Mouse (Mus musculus): ENCODE measurements around the gene Gm21083. TPM values are rescaled to one million over a fixed set of nuclear protein-coding genes. Genes with fewer than 3 reads are reported as not detected.
"Not testable (repeated sequence)": the region's sequence is repeated elsewhere in the genome, so short reads cannot be mapped to it uniquely, and the experiment has no call there.

Gm21083 gene
- not detected in 2 replicates for total RNA-seq (2017)

DNA sequence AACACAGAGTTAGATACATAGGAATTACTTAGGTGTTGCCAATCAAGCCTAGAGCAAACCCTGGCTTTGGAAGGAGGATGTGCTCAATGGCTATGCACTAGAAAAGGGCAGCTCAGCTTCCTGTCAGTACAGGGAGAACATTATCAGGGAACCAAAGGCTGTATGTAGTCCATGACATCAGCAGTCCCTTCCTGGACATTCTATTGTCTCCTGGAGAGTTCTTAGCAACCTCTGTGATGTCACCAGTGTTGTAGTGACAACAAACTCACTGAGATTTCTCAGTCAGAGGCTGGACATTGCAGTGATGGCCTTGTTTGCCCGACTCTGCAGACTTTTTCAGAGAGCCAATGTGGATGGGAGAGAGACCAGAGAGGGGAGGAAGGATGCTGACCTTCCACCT, at the start of gene Gm21083:
Gene Gm21083 (plus strand): TSS at position 301 of the 400 bp plus-strand sequence.
- ATAC-seq (ENCODE audit: extremely low read depth, insufficient number of reproducible peaks, low FRiP score, poor library complexity, severe bottlenecking), result not testable (repeated sequence)

DNA sequence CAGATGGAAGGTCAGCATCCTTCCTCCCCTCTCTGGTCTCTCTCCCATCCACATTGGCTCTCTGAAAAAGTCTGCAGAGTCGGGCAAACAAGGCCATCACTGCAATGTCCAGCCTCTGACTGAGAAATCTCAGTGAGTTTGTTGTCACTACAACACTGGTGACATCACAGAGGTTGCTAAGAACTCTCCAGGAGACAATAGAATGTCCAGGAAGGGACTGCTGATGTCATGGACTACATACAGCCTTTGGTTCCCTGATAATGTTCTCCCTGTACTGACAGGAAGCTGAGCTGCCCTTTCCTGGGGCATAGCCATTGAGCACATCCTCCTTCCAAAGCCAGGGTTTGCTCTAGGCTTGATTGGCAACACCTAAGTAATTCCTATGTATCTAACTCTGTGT, 48.0 kb upstream of the Gm21083 start, which contains the start of gene Gm21190:
Gene Gm21190 (minus strand): TSS at position 101 of the 400 bp plus-strand sequence.
- not testable (repeated sequence) for ATAC-seq (ENCODE audit: extremely low read depth, insufficient number of reproducible peaks, low FRiP score, poor library complexity, severe bottlenecking)

DNA sequence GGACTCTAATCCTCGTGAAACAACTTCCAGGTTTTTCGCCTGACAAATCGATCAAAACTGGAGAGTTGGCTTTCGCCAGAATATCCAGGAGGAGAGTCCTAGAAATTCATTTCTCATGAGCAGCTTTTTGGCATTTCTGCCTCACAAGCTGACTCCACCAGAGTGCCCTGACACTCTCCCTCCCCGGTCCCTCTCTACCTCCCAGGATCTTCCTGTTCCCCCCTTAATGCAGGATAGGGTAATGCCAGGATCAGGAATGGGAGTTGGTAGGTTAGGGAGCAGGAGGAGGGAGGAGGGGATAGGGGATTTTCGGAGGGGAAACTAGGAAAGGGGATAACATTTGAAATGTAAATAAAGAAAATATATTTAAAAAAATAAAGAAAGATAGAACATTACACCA, 28.5 kb upstream of the Gm21083 start:
- ATAC-seq (ENCODE audit: extremely low read depth, insufficient number of reproducible peaks, low FRiP score, poor library complexity, severe bottlenecking), result not testable (repeated sequence)

DNA sequence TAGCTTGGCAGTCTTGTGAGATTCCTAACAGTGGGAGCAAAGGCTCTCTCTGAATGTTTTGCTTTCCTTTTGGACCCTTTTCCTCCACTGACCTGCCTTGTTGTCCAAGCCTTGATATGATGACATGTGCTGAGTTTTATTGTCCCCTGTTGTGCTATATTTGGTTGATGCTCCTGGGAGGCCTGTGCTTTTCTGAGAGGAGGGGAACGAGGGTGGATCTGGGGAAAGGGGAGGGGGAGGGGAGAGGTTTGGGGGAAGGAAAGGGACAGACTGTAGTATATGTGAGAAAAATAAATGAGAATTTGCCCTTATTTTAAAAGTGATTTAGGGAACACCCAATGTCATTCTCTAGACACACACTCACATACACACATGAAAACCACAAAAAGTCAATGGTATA, 28.0 kb upstream of the Gm21083 start:
- ATAC-seq (ENCODE audit: extremely low read depth, insufficient number of reproducible peaks, low FRiP score, poor library complexity, severe bottlenecking), result not testable (repeated sequence)

DNA sequence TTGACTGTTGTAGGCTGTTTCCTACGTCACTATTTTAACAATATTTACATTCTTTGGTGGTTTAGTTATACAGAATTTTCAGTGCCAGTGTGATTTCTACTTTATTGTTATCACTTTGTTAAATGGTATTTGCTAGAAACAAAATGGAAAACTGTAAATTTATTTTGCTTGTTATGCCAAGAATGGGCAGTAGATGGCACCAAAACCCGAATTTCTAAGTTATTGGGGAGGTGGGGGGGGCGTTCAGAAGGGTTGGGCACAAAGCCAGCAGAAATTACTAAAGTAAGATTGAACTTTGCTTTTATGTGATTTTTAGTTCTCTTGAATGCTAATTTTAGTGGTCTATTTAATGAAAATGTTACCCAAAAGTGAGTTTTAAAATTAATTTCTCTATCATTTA, 27.5 kb upstream of the Gm21083 start:
- ATAC-seq (ENCODE audit: extremely low read depth, insufficient number of reproducible peaks, low FRiP score, poor library complexity, severe bottlenecking), result not testable (repeated sequence)

DNA sequence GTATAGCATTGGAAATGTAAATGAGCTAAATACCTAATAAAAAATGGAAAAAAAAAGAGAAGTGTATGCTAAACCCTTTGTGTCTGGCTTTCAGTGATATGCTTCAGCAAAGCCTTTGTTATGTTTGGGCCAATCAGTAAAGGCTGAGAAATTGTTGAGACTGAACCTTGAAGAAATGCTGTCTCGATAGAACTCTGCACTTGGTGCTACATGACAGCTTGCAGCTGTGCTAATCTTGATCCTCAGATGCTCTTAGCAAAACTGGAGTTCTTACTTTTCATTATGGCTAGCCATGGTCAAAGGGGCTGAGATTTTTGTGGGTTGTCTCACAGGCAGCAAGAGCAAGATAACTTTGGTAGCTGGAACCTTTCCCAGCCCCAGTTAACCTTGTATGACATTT, 18.5 kb upstream of the Gm21083 start:
- ATAC-seq (ENCODE audit: extremely low read depth, insufficient number of reproducible peaks, low FRiP score, poor library complexity, severe bottlenecking), result not testable (repeated sequence)

DNA sequence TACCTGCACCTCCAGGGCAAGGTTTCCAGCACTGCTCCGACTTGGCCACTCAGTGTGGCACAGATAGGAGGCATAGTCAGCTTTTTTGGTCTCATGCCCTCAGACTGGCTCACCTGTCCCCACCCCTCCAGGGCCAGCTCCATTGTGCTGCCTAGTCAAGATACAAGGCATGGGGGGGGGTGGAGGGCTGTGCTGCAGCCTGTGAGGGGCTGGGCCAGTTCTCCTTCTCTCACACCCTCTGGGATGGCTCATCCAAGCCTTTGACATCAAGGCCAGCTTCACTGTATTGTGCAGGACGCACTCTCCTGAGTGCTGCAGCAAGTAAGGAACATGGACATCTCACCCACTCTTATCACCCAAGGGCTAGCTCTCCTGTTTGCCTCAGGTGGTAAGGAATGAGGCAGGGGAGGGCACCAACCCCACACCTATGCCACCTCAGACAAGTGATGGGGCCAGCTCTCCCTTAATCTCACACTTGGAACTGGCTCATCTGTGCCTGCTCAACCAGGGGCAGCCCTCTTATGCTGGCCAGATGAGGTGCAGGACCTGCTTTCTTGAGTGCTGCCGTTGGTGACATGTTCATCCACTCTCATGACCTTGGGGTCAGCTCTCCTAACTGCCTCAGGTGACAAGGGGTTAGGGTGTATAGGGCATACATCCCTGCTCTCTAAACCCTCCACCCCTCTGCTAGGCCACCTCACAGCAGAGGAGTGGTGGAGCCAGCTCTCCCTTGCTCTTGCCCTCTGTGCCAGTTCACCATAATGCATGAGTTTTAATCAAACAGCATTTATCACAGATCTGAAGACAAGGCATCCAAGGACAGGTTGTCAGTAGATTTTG, 15.5 kb upstream of the Gm21083 start:
- ATAC-seq (ENCODE audit: extremely low read depth, insufficient number of reproducible peaks, low FRiP score, poor library complexity, severe bottlenecking), result not testable (repeated sequence)

DNA sequence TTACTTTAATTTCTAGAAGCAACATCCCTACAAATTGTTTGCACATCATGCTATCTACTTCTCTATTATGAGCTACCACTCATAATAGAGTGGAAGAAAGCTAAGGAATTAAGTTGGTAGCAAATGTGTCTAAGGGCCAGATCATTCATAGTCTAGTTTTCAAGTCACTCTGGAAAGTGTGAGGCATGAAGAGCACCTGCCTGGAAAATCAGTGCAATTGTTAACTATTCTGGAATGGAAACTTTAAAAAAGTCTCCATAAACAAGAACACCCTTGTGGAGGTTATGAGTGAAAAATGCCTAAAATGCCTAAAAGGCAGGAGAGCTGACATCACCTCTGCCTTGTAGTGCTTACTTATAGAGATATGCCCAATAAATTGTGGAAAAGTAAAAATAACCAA, 3.4 kb upstream of the Gm21083 start:
- ATAC-seq (ENCODE audit: extremely low read depth, insufficient number of reproducible peaks, low FRiP score, poor library complexity, severe bottlenecking), result not testable (repeated sequence)

DNA sequence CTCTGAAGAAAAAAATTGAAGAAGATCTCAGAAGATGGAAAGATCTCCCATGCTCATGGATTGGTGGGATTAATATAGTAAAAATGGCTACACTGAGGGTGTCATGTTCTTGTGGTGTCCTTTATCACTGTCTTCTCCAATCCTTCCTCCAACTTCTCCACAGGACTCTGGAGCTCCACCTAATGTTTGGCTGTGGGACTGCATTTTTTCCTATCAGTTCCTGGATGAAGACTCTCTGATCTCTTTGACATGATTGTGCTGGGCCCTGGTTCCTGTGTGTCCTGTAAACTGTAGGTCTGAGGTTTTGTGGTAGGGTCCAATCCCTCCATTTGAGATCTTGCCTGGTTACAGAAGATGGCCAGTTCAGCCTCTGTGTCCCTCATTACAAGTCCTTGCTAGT, 9.2 kb downstream of the Gm21083 start:
- ATAC-seq (ENCODE audit: extremely low read depth, insufficient number of reproducible peaks, low FRiP score, poor library complexity, severe bottlenecking), result not testable (repeated sequence)

DNA sequence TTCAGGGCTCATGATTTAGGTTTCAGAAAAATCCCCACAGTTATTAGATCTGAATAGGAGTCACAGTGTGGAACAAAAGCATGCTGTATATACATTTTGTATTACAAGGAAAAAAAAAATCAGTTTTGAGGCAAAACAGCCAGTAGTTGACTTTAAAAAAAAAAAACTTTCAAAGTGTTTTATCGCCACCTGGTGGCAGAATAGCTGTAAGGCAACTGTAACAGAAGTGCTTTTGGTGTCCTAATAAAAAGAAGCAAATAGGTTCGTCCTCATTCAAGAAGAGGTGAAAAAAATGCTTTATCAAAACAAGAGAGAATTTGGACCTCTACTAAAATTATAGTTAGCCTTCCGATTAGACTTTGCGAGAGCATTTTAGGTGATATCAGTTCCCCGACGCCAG, 11.2 kb downstream of the Gm21083 start:
- ATAC-seq (ENCODE audit: extremely low read depth, insufficient number of reproducible peaks, low FRiP score, poor library complexity, severe bottlenecking), result not testable (repeated sequence)

DNA sequence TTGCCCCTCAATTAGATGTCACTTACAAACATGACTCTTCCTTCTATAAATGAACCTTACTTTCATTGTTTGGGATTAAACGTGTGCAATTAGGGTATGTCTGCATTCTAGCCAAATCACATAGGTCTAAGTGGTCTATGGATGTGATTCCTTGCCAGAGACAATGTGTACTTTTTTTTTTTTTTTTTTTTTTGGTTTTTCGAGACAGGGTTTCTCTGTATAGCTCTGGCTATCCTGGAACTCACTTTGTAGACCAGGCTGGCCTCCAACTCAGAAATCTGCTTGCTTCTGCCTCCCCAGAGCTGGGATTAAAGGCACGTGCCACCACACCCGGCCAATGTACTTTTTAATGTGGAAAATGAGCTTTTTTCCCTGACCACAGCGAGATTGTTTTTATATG, 13.5 kb downstream of the Gm21083 start:
- ATAC-seq (ENCODE audit: extremely low read depth, insufficient number of reproducible peaks, low FRiP score, poor library complexity, severe bottlenecking), result not testable (repeated sequence)

DNA sequence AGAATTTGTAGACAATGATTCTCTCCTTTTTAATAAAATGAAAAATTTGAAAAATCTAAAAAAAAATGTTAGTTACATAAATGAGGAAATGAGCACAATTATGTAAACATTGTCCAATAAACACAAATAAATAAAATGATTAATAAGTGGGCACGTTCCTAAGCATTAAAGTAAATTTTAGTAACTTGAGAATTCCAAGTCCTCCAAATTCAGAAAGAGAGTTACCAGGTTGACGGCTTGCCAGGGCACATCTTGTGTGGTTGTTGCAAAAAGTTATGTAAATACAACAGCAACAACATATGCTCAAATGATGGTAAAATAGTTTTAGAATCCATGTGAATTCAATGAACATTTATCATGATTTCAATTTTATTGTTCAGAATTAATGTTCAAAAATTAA, 14.4 kb downstream of the Gm21083 start:
- not testable (repeated sequence) for ATAC-seq (ENCODE audit: extremely low read depth, insufficient number of reproducible peaks, low FRiP score, poor library complexity, severe bottlenecking)

DNA sequence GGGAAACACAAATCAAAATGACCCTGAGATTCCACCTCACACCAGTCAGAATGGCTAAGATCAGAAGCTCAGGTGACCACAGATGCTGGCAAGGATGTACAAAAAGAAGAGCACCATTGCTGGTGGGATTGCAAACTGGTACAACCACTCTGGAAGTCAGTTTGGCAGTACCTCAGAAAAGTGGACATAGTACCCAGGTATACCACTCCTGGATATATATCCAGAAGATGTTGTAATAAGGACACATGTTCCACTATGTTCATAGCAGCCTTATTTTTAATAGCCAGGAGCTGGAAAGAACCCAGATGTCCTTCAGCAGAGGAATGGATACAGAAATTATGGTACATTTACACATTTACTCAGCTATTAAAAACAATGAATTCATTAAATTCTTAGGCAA, 21.7 kb downstream of the Gm21083 start:
- ATAC-seq (ENCODE audit: extremely low read depth, insufficient number of reproducible peaks, low FRiP score, poor library complexity, severe bottlenecking), result not testable (repeated sequence)

DNA sequence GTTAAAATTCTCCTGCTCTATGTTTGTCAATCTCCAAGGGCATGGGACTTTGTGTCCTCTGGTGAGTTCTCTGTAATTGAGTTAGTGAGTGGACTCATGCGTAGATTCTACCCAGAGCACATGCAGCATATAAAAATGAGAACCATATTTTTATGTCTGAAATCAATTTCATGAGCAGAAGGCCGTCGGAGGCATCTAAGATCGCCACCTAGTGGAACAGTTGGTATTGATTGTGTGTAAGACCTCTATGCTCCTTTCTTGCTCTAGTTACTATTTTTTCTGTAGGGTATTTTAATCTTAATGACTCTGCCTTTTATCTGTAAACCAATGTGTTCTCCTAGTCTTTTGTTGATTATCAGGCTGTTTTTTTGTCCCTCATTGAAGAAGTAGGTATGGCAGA, 23.2 kb downstream of the Gm21083 start:
- ATAC-seq (ENCODE audit: extremely low read depth, insufficient number of reproducible peaks, low FRiP score, poor library complexity, severe bottlenecking), result not testable (repeated sequence)

DNA sequence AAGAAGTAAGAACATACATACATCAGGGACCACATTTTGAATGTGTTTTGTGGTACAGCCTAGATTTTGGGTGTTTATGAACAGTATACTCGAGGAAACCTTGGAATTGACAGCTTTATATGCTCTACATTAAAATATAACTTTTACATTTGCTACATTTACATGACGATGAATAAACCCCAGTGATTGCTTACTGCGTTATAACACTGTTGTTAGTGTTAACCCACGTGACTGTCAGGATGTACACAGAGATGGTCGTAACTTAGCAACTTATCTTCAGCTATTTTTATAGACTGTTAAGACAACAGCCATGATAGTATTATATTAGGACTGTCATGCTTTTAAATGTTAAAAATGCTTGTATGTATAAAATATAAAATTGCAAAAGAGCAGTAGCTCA, 24.3 kb downstream of the Gm21083 start:
- ATAC-seq (ENCODE audit: extremely low read depth, insufficient number of reproducible peaks, low FRiP score, poor library complexity, severe bottlenecking), result not testable (repeated sequence)

DNA sequence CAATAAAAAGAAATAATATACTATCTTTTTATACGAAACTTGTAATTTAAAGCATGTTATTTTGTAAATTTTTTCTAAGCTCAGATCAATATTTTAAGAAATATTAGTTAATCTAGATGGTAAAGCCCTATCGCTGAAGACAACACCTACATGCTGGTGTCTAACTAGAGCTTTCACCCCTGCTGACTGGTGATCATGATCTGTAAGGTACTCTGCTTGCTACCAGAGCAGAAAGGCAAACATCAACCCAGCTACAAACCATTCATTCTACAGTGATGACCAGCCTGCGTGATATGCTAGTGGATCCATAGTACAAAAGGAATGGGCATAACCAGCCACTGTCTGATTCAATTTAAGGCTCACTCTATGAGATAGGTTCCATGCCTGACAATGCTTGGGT, 24.8 kb downstream of the Gm21083 start:
- not testable (repeated sequence) for ATAC-seq (ENCODE audit: extremely low read depth, insufficient number of reproducible peaks, low FRiP score, poor library complexity, severe bottlenecking)

DNA sequence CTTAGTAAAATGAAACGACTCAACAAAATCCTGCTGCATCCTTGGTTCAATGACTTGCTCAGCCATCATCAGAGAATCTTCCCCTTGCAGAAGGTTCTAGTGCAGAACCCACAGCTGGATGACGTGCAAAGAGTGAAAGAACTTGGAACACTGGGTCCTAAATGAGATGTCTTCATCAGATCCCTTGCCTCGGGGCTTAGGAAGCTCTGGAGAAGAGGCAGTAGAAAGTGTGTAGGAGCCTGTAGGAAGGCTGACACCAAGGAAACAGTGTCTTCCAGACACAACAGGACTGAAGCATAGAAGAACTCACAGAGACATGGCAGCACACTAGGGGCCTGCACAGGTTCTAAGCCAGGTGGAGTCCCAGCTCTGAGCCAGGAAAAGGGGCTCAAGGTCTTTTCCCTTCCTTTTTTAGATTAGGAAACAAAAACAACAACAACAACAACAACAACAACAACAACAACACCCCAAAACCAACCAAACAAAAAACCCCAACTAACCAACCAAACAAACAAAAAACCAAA, 25.4 kb downstream of the Gm21083 start:
- ATAC-seq (ENCODE audit: extremely low read depth, insufficient number of reproducible peaks, low FRiP score, poor library complexity, severe bottlenecking), result not testable (repeated sequence)

DNA sequence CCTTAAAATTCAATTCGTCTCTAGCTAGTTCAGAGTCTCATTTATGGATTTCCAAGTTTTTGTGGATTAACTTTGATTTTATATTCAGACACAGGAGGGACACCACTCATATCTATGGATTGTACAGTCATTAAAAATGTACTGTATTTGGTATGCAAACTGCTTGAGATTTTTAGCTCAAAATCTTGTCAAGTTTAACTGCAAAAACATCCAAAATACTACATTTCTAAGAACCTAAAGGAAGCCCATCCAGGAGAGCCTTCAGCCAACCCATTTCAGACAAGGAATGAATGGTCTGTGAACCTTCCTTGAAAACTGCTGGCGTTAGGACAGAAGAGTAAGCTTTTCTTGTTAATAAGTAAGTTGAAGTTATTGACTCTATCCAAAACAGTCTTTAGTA, 25.9 kb downstream of the Gm21083 start:
- ATAC-seq (ENCODE audit: extremely low read depth, insufficient number of reproducible peaks, low FRiP score, poor library complexity, severe bottlenecking), result not testable (repeated sequence)

DNA sequence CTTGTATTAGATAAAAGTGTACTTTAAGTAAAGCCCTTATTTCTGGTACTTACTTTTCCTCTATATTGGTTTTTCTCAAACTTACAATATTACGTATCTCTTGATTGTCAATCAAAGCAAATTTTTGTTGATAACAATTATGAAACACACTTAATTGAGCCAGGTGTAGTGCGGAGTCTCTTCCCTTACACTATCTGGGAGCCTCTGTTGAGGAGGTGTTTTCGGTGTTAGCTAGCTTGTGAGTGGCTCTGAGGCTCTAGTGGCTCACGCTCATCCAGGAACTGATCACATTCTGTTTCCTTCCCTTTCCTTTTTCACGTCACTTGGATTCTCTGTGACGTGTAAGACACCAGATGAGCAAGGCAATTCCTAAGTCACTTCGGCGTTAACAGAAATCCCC, 26.5 kb downstream of the Gm21083 start:
- ATAC-seq (ENCODE audit: extremely low read depth, insufficient number of reproducible peaks, low FRiP score, poor library complexity, severe bottlenecking), result not testable (repeated sequence)

DNA sequence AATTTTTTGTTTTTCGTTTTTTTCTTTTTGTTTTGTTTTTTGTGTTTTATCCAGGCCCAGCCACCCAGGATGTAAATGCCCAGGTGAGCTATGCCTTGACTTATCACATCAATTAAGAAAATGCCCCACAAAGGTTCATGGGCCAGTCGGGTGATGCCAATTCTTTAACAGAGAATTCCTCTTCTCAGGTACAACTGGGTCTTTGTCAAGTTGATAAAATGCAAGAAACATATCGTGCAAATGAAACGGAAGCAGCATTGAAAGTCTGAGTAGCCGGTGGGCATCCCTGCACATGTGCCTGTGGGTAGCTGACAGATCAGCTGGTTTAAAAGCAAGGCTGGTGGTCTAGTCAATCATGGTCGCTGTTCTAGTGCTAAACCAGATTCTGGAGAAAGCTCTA, 29.5 kb downstream of the Gm21083 start:
- not testable (repeated sequence) for ATAC-seq (ENCODE audit: extremely low read depth, insufficient number of reproducible peaks, low FRiP score, poor library complexity, severe bottlenecking)

Data from neutrophil, adult 5-6 weeks (primary cell).